Mouse (Mus musculus): ENCODE measurements around the gene Sypl2.

DNA sequence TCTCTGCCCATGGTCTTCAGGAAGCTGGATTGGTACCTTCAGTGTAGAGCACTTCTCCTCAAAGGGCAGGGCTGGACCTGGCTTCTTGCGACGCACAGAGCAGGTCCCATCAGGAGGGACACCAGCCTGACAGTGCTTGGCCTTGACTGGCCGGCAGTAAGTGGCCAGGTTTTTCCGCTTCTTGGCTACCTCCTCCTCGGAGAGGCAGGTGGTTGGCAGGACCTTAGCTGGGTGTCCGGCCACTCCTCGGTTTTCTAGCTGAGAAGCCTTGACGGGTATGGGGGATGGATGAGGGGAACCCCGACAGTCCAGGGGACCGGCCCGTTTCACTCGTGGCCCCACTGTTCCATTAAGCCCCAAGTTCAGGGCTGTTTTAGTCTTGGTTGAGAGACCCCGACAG lies 23.2 kb downstream of the Sypl2 start:
- TF ChIP-seq USF1 (IDR thresholded peaks at IDR 0.05; ENCODE audit: low read depth) (no peak), POLR2AphosphoS2 (IDR thresholded peaks at IDR 0.05; ENCODE audit: insufficient read length, low read depth) (no peak), MAX (IDR thresholded peaks at IDR 0.05; ENCODE audit: low read depth) (no peak), TCF12 (IDR thresholded peaks at IDR 0.05; ENCODE audit: insufficient read depth, poor library complexity, severe bottlenecking) (no peak), POLR2A (IDR thresholded peaks at IDR 0.05; ENCODE audit: insufficient read length, low read depth) (no peak), SRF (IDR thresholded peaks at IDR 0.05; ENCODE audit: control insufficient read depth, insufficient read length, low read depth) (no peak), CEBPB (IDR thresholded peaks at IDR 0.05; ENCODE audit: insufficient read depth, poor library complexity, severe bottlenecking) (no peak)
